Mouse (Mus musculus) brain, adult 2 months (tissue): Measurements from ENCODE around the gene Anxa2.

Source experiments
- DNase-seq: peaks from one replicate; pipeline ENCODE4 v3.0.0; 2011; ENCODE audit warnings: low read depth, low spot score

The Anxa2 gene

DNA sequence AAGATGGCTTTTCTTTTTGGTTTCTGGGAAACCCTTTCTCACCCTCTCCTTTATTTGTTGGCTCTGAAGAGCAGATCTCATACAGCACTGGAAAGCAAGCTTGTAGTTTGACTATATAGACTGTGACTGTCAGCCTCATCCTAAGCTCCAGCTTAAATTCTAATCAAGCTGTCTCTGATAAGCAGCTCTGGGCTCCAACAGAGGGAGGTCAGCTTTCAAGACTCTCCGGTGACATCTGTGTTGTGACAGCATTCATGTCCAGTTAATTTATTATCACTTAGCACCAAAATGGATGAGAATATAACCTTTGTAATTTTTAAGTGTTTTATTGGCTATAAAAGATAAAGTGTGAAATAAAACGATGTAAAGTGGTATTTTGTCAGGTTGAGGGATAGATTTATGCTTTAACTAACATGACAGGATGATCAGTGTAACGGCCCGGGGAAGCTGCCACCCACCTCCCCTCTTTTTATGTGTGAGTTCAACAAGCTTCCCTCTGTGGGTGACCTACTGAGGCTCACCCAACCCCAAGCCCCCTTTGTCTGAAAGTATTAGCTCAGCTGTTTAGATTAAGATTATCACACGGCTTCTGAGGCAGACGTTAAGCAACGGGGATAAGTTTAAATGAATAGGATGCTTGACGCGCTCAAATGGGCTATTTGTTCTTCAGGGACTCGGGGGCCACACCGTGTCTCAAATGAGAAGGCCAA is 58.6 kb downstream of the Anxa2 start:
- DNase-seq = no peak

DNA sequence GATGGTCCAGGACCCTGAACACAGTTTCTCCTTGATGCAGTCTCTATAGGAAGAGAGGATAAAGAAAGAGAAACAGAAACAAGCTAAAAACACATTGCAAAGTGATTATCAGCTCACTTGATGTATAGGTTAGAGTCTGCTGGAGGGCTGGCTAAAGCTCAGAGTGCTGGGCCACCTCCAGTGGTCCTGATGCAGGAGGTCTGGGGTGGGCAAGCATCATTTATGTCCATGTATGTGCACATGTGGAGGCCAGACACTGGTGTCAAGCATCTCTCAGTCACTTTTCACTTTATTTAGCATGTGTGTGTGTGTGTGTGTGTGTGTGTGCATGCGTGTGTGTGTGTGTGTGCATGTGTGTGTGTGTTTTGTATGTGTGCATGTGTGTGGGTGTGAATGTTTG is 59.3 kb downstream of the Anxa2 start:
- DNase-seq = no peak

DNA sequence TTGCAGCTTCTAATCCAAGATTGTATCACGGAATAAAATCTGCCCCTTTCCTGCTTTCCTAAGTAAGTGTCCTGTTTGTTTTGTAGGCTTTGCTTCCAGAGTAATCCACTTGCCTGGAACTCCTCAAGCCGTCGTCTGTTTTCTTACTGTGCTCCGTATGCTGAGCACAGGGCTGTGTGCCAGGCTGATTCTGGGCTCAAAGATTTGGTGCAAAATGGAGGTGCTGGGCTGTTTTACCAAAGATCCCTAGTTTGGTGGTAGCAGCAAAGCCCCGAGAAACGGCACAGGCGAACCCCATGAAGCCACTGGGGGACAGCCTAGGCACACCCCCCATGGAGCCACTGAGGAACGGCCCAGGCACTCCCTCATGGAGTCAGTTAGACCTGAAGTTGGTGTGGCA is 60.8 kb downstream of the Anxa2 start:
- DNase-seq = no peak

DNA sequence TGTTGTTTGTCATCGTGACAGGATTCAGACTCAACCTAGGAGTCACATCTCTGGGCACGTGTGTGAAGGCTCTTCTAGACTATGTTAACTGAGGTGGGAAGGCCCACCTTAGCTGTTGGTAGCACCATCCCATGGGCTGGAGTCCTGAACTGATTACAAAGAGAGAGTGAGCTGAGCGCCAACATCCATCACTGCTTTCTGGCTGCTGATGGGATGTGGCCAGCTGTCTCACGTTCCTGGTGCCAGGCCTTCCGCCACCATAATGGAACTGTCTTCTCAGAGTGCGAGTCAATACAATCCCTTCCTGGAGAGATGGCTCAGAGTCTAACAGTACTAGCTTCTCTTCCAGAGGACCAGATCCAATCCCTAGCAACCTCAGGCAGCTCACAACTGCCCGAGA is 62.0 kb downstream of the Anxa2 start:
- DNase-seq = no peak

DNA sequence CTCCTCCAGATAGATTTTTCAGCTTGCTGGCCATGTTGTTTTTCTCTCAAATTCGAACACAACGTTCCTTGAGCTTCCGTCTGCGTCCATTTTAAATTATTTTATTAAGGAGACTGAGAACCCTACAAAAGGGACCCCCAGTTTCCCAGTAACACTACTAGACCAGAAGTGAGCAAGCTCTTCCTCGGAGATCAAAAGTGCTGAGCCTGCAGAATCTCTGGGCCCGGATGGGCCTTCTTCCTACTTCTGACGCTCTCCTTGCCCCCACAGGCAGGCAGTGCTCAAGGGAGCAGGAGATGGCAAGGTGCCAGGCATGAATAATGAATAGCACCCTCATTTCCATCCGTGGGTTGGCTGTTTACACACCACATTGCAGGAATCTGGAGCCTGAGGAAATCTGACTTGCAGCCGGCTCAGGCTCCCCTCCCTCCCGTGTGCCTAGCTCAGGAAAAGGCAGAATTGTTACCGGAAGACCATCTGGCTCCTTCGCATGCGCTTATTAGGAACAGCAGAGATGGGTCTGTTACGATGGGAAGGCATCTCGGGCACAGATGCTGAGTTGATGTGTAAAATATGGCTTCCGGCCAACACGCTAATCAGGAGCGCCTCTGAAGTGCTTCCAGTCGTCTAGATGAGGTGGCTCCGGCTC is 64.1 kb downstream of the Anxa2 start:
- peak; percentile 90 for DNase-seq
